Mouse (Mus musculus) kidney, adult 2 months (tissue): ENCODE results near the gene Ankrd27.
"Not testable (repeated sequence)": the region's sequence is repeated elsewhere in the genome, so short reads cannot be mapped to it uniquely, and the experiment has no call there.

ENCODE experiments used
- CTCF ChIP-seq: fragments of 200-500 bp; conservative IDR thresholded peaks from 2 replicates; pipeline ENCODE4 v1.5.1; 2011; ENCODE audit warnings: low read depth, mild to moderate bottlenecking, control low read depth, low read length, moderate library complexity, mixed read lengths; ENCODE audit not compliant: insufficient read depth, insufficient read length
- POLR2A ChIP-seq: fragments of 200-500 bp; IDR thresholded peaks from one replicate; pipeline ENCODE4 v1.6.1; 2011; ENCODE audit warnings: low read depth, low read length, control low read depth

GRCm38 (mm10) chr7:35565965-35566364, 20.1 kb upstream of the Ankrd27 start:
- TF ChIP-seq POLR2A, CTCF: not testable (repeated sequence)
